Mouse (Mus musculus) layer of hippocampus, postnatal 36 days (tissue): Measurements from ENCODE around the gene Pcolce2. TPM values are rescaled to one million over a fixed set of nuclear protein-coding genes. Genes with fewer than 3 reads are reported as not detected.

Experiments used
- DNase-seq, 2 experiments: peaks; one replicate each; pipeline ENCODE4 v3.0.0; 2022
- total RNA-seq, 2 experiments: library from RNA; stranded (reverse); gene quantifications; 2 replicates each; pipeline ENCODE4 v1.2.3; 2021

The Pcolce2 gene
- total RNA-seq, 2 experiments from 2014 or later = 2.1 to 3.2 TPM

GRCm38 (mm10) chr9:95657941-95658340 lies 20.5 kb downstream of the Pcolce2 start:
- DNase-seq = no peak

- DNase-seq = peak in 1 of 2 experiments; percentile 34
These were observed 27.0 kb downstream of the Pcolce2 start for GRCm38 (mm10) chr9:95664290-95664989.

GRCm38 (mm10) chr9:95665835-95666234 lies 28.4 kb downstream of the Pcolce2 start:
- DNase-seq = peak in 1 of 2 experiments; percentile 9

GRCm38 (mm10) chr9:95667836-95668235 lies 30.4 kb downstream of the Pcolce2 start:
- DNase-seq = peak; percentile 62 to 73

- DNase-seq = no peak
These were observed 30.9 kb downstream of the Pcolce2 start for GRCm38 (mm10) chr9:95668306-95668705.

- no peak for DNase-seq
These were observed 34.9 kb downstream of the Pcolce2 start for GRCm38 (mm10) chr9:95672331-95672730.

GRCm38 (mm10) chr9:95672760-95673159 lies 35.4 kb downstream of the Pcolce2 start:
- no peak for DNase-seq

- peak; percentile 23 to 37 for DNase-seq
These were observed 37.8 kb downstream of the Pcolce2 start for GRCm38 (mm10) chr9:95675064-95675699.

- DNase-seq = no peak
These were observed 38.6 kb downstream of the Pcolce2 start for GRCm38 (mm10) chr9:95676021-95676420.

GRCm38 (mm10) chr9:95679966-95680365 lies 42.6 kb downstream of the Pcolce2 start:
- no peak for DNase-seq

GRCm38 (mm10) chr9:95680691-95681090 lies 43.3 kb downstream of the Pcolce2 start:
- DNase-seq = no peak

- DNase-seq = no peak
These were observed 48.4 kb downstream of the Pcolce2 start for GRCm38 (mm10) chr9:95685660-95686440.

GRCm38 (mm10) chr9:95688064-95688463 lies 50.7 kb downstream of the Pcolce2 start:
- no peak for DNase-seq

- no peak for DNase-seq
These were observed 55.4 kb downstream of the Pcolce2 start for GRCm38 (mm10) chr9:95692823-95693222.

GRCm38 (mm10) chr9:95693528-95694100 lies 56.2 kb downstream of the Pcolce2 start:
- DNase-seq = no peak

- no peak for DNase-seq
These were observed 57.1 kb downstream of the Pcolce2 start for GRCm38 (mm10) chr9:95694526-95694925.

- no peak for DNase-seq
These were observed 57.6 kb downstream of the Pcolce2 start for GRCm38 (mm10) chr9:95695023-95695422.

- no peak for DNase-seq
These were observed 59.2 kb downstream of the Pcolce2 start for GRCm38 (mm10) chr9:95696581-95696980.

GRCm38 (mm10) chr9:95697808-95698207 lies 60.4 kb downstream of the Pcolce2 start:
- DNase-seq = no peak

- DNase-seq = peak; percentile 15 to 16
These were observed 61.9 kb downstream of the Pcolce2 start for GRCm38 (mm10) chr9:95699273-95699672.

GRCm38 (mm10) chr9:95704078-95704477 lies 66.7 kb downstream of the Pcolce2 start:
- no peak for DNase-seq

GRCm38 (mm10) chr9:95705371-95705770 lies 68.0 kb downstream of the Pcolce2 start:
- DNase-seq = no peak

GRCm38 (mm10) chr9:95708943-95709342 lies 71.5 kb downstream of the Pcolce2 start:
- no peak for DNase-seq
